Mouse (Mus musculus): Measurements from ENCODE around the gene Izumo1r. TPM values are rescaled to one million over a fixed set of nuclear protein-coding genes. Genes with fewer than 3 reads are reported as not detected.

Izumo1r gene
- polyA plus RNA-seq, 1 experiment from 2014 or later: not detected

GRCm38 (mm10) chr9:14895237-14895835, 8.4 kb downstream of the Izumo1r start:
- 0 out of 2 replicates have a peak overlapping the region, but pooled peaks have one; percentile 13 for H3K27ac ChIP-seq (replicated peaks; ENCODE audit: low read depth, low read length)
- WGBS: 70% methylated on average over 7 of the region's 7 CpGs
- no peak for ATAC-seq (ENCODE audit: low FRiP score, low TSS enrichment)

GRCm38 (mm10) chr9:14894628-14895027, 9.1 kb downstream of the Izumo1r start:
- Histone ChIP-seq H3K9me3 (ENCODE audit: control insufficient read depth, low read length) (no peaks in the 10 kb centered on the region), H3K4me1 (ENCODE audit: control insufficient read depth, insufficient read depth, low read length) (no peaks in the 10 kb centered on the region), H3K9ac (replicated peaks; ENCODE audit: low read length) (no peak overlapping the region), H3K4me3 (replicated peaks; ENCODE audit: low read depth, low read length) (no peak overlapping the region), H3K36me3 (ENCODE audit: control insufficient read depth, insufficient read depth, low read length) (no peaks in the 10 kb centered on the region), H3K27ac (replicated peaks; ENCODE audit: low read depth, low read length) (no peak overlapping the region), H3K4me2 (ENCODE audit: low read length) (no peak overlapping the region), H3K27me3 (ENCODE audit: control insufficient read depth, insufficient read depth, low read length) (no peaks in the 10 kb centered on the region)
- 88% methylated on average over 3 of the region's 3 CpGs for WGBS
- no peak for DNase-seq
- ATAC-seq (ENCODE audit: low FRiP score, low TSS enrichment): no peak

More at GRCm38 (mm10) chr9:14895237-14895835, 8.4 kb downstream of the Izumo1r start:
- Histone ChIP-seq H3K27me3 (ENCODE audit: control insufficient read depth, insufficient read depth, low read length) (no peaks in the 10 kb centered on the region), H3K4me1 (ENCODE audit: control insufficient read depth, insufficient read depth, low read length) (no peaks in the 10 kb centered on the region), H3K9me3 (ENCODE audit: control insufficient read depth, low read length) (no peaks in the 10 kb centered on the region), H3K4me3 (replicated peaks; ENCODE audit: low read depth, low read length) (no peak overlapping the region), H3K9ac (replicated peaks; ENCODE audit: low read length) (no peak overlapping the region), H3K4me2 (ENCODE audit: low read length) (no peak overlapping the region), H3K36me3 (ENCODE audit: control insufficient read depth, insufficient read depth, low read length) (no peaks in the 10 kb centered on the region)
- no peak for DNase-seq

- H3K27me3 ChIP-seq (ENCODE audit: control insufficient read depth, insufficient read depth, low read length): no peaks in the 10 kb centered on the region
- H3K27ac ChIP-seq (replicated peaks; ENCODE audit: low read depth, low read length): no peak overlapping the region
- H3K9me3 ChIP-seq (ENCODE audit: control insufficient read depth, low read length): no peaks in the 10 kb centered on the region
- H3K4me1 ChIP-seq (ENCODE audit: control insufficient read depth, insufficient read depth, low read length): no peaks in the 10 kb centered on the region
- no peak overlapping the region for H3K4me2 ChIP-seq (ENCODE audit: low read length)
- H3K9ac ChIP-seq (replicated peaks; ENCODE audit: low read length): no peak overlapping the region
- ATAC-seq (ENCODE audit: low FRiP score, low TSS enrichment) (no peak), DNase-seq (no peak)
- H3K36me3 ChIP-seq (ENCODE audit: control insufficient read depth, insufficient read depth, low read length): no peaks in the 10 kb centered on the region
- no peak overlapping the region for H3K4me3 ChIP-seq (replicated peaks; ENCODE audit: low read depth, low read length)
- WGBS: 92% methylated on average over 9 of the region's 9 CpGs
These were observed 10.4 kb downstream of the Izumo1r start for GRCm38 (mm10) chr9:14893388-14893787.

- no peak for ATAC-seq (ENCODE audit: low FRiP score, low TSS enrichment)
- no peaks in the 10 kb centered on the region for H3K9me3 ChIP-seq (ENCODE audit: control insufficient read depth, low read length)
- 82% methylated on average over 5 of the region's 5 CpGs for WGBS
- no peak overlapping the region for H3K27ac ChIP-seq (replicated peaks; ENCODE audit: low read depth, low read length)
- no peak overlapping the region for H3K9ac ChIP-seq (replicated peaks; ENCODE audit: low read length)
- no peak for DNase-seq
- no peaks in the 10 kb centered on the region for H3K4me1 ChIP-seq (ENCODE audit: control insufficient read depth, insufficient read depth, low read length)
- no peak overlapping the region for H3K4me3 ChIP-seq (replicated peaks; ENCODE audit: low read depth, low read length)
- H3K27me3 ChIP-seq (ENCODE audit: control insufficient read depth, insufficient read depth, low read length): no peaks in the 10 kb centered on the region
- no peak overlapping the region for H3K4me2 ChIP-seq (ENCODE audit: low read length)
- no peaks in the 10 kb centered on the region for H3K36me3 ChIP-seq (ENCODE audit: control insufficient read depth, insufficient read depth, low read length)
These were observed 11.9 kb downstream of the Izumo1r start for GRCm38 (mm10) chr9:14891891-14892290.

- Histone ChIP-seq H3K27me3 (ENCODE audit: control insufficient read depth, insufficient read depth, low read length) (no peaks in the 10 kb centered on the region), H3K9ac (replicated peaks; ENCODE audit: low read length) (no peak overlapping the region), H3K9me3 (ENCODE audit: control insufficient read depth, low read length) (no peaks in the 10 kb centered on the region), H3K27ac (replicated peaks; ENCODE audit: low read depth, low read length) (no peak overlapping the region), H3K4me2 (ENCODE audit: low read length) (no peak overlapping the region), H3K36me3 (ENCODE audit: control insufficient read depth, insufficient read depth, low read length) (no peaks in the 10 kb centered on the region), H3K4me1 (ENCODE audit: control insufficient read depth, insufficient read depth, low read length) (no peaks in the 10 kb centered on the region), H3K4me3 (replicated peaks; ENCODE audit: low read depth, low read length) (no peak overlapping the region)
- no peak for DNase-seq
- no peak for ATAC-seq (ENCODE audit: low FRiP score, low TSS enrichment)
- WGBS: 49% methylated on average over 3 of the region's 3 CpGs
These were observed 13.1 kb downstream of the Izumo1r start for GRCm38 (mm10) chr9:14890699-14891098.

- no peak for ATAC-seq (ENCODE audit: low FRiP score, low TSS enrichment)
These were observed 15.1 kb downstream of the Izumo1r start for GRCm38 (mm10) chr9:14888671-14889070.

GRCm38 (mm10) chr9:14887787-14888382, 15.9 kb downstream of the Izumo1r start:
- Histone ChIP-seq H3K36me3 (ENCODE audit: control insufficient read depth, insufficient read depth, low read length) (no peaks in the 10 kb centered on the region), H3K4me1 (ENCODE audit: control insufficient read depth, insufficient read depth, low read length) (no peaks in the 10 kb centered on the region), H3K9ac (replicated peaks; ENCODE audit: low read length) (no peak overlapping the region), H3K9me3 (ENCODE audit: control insufficient read depth, low read length) (no peaks in the 10 kb centered on the region), H3K27me3 (ENCODE audit: control insufficient read depth, insufficient read depth, low read length) (no peaks in the 10 kb centered on the region), H3K27ac (replicated peaks; ENCODE audit: low read depth, low read length) (no peak overlapping the region), H3K4me3 (replicated peaks; ENCODE audit: low read depth, low read length) (no peak overlapping the region), H3K4me2 (ENCODE audit: low read length) (no peak overlapping the region)
- WGBS: 86% methylated on average over 6 of the region's 6 CpGs
- ATAC-seq (ENCODE audit: low FRiP score, low TSS enrichment) (no peak), DNase-seq (no peak)

More at GRCm38 (mm10) chr9:14888671-14889070, 15.1 kb downstream of the Izumo1r start:
- no peaks in the 10 kb centered on the region for H3K27me3 ChIP-seq (ENCODE audit: control insufficient read depth, insufficient read depth, low read length)
- 77% methylated on average over 6 of the region's 6 CpGs for WGBS
- H3K4me1 ChIP-seq (ENCODE audit: control insufficient read depth, insufficient read depth, low read length): no peaks in the 10 kb centered on the region
- no peaks in the 10 kb centered on the region for H3K9me3 ChIP-seq (ENCODE audit: control insufficient read depth, low read length)
- no peak overlapping the region for H3K9ac ChIP-seq (replicated peaks; ENCODE audit: low read length)
- H3K4me3 ChIP-seq (replicated peaks; ENCODE audit: low read depth, low read length): no peak overlapping the region
- H3K4me2 ChIP-seq (ENCODE audit: low read length): no peak overlapping the region
- DNase-seq: no peak
- no peak overlapping the region for H3K27ac ChIP-seq (replicated peaks; ENCODE audit: low read depth, low read length)
- H3K36me3 ChIP-seq (ENCODE audit: control insufficient read depth, insufficient read depth, low read length): no peaks in the 10 kb centered on the region

GRCm38 (mm10) chr9:14885954-14886353, 17.8 kb downstream of the Izumo1r start:
- Histone ChIP-seq H3K4me3 (replicated peaks; ENCODE audit: low read depth, low read length) (no peak overlapping the region), H3K9me3 (ENCODE audit: control insufficient read depth, low read length) (no peaks in the 10 kb centered on the region), H3K36me3 (ENCODE audit: control insufficient read depth, insufficient read depth, low read length) (no peaks in the 10 kb centered on the region), H3K4me2 (ENCODE audit: low read length) (no peak overlapping the region), H3K9ac (replicated peaks; ENCODE audit: low read length) (no peak overlapping the region), H3K4me1 (ENCODE audit: control insufficient read depth, insufficient read depth, low read length) (no peaks in the 10 kb centered on the region), H3K27ac (replicated peaks; ENCODE audit: low read depth, low read length) (no peak overlapping the region), H3K27me3 (ENCODE audit: control insufficient read depth, insufficient read depth, low read length) (no peaks in the 10 kb centered on the region)
- ATAC-seq (ENCODE audit: low FRiP score, low TSS enrichment) (no peak), DNase-seq (no peak)
- WGBS: 84% methylated on average over 1 of the region's 1 CpGs

GRCm38 (mm10) chr9:14885151-14885550, 18.6 kb downstream of the Izumo1r start:
- Histone ChIP-seq H3K4me3 (replicated peaks; ENCODE audit: low read depth, low read length) (no peak overlapping the region), H3K4me2 (ENCODE audit: low read length) (no peak overlapping the region), H3K9ac (replicated peaks; ENCODE audit: low read length) (no peak overlapping the region), H3K4me1 (ENCODE audit: control insufficient read depth, insufficient read depth, low read length) (no peaks in the 10 kb centered on the region), H3K36me3 (ENCODE audit: control insufficient read depth, insufficient read depth, low read length) (no peaks in the 10 kb centered on the region), H3K27me3 (ENCODE audit: control insufficient read depth, insufficient read depth, low read length) (no peaks in the 10 kb centered on the region), H3K27ac (replicated peaks; ENCODE audit: low read depth, low read length) (no peak overlapping the region), H3K9me3 (ENCODE audit: control insufficient read depth, low read length) (no peaks in the 10 kb centered on the region)
- DNase-seq: no peak
- ATAC-seq (ENCODE audit: low FRiP score, low TSS enrichment): no peak

All from midbrain, embryonic 14.5 days (tissue).